Comparison of ENCODE assay signal across 12 mouse cellular contexts in genomic region chr17:48551788-48552531, GRCm38 (mm10).
DNase-seq lines count a peak whose midpoint lies in the region; ATAC-seq lines count a peak whose summit lies in the region.
"Had no signal": no experiment of that assay in that cellular context is flagged by ENCODE, and none has a peak within 500 bp of the region (broad histone marks: within the 10 kb centered on the region; RNA-seq: fewer than 3 reads in every experiment).

No protein-coding gene starts in this region.

- H3K4me3 ChIP-seq in kidney, embryonic 16.5 days (ENCODE audit: low read length) = no peak overlapping the region
- H3K4me3 ChIP-seq: forebrain, embryonic 10.5 days; intestine, embryonic 15.5 days; limb, embryonic 12.5 days had no signal

- H3K9ac ChIP-seq in kidney, embryonic 16.5 days (replicated peaks; ENCODE audit: low read length) = no peak overlapping the region
- H3K9ac ChIP-seq: intestine, embryonic 15.5 days; limb, embryonic 12.5 days; liver, embryonic 14.5 days had no signal

- no peak overlapping the region for H3K27ac ChIP-seq in kidney, embryonic 16.5 days (ENCODE audit: low read length)
- H3K27ac ChIP-seq: forebrain, embryonic 10.5 days; intestine, embryonic 15.5 days; limb, embryonic 12.5 days; liver, embryonic 14.5 days had no signal

- H3K27me3 ChIP-seq in kidney, embryonic 16.5 days (ENCODE audit: insufficient read depth, low read length) = no peaks in the 10 kb centered on the region
- H3K27me3 ChIP-seq: intestine, embryonic 15.5 days; limb, embryonic 12.5 days had no signal

- H3K36me3 ChIP-seq in kidney, embryonic 16.5 days (ENCODE audit: insufficient read depth, low read length) = no peaks in the 10 kb centered on the region
- H3K36me3 ChIP-seq: forebrain, embryonic 10.5 days; intestine, embryonic 15.5 days; limb, embryonic 12.5 days had no signal

- 88% methylated on average over 4 of the region's 4 CpGs for WGBS in kidney, embryonic 16.5 days

- H3K4me1 ChIP-seq in kidney, embryonic 16.5 days (ENCODE audit: insufficient read depth, low read length) = peaks cover 14% of the 10 kb centered on the region
- H3K4me1 ChIP-seq: limb, embryonic 12.5 days had no signal

- 0 out of 2 replicates have a peak, but pooled peaks cover 4% of the 10 kb centered on the region for H3K9me3 ChIP-seq in kidney, embryonic 16.5 days (ENCODE audit: low read length)
- H3K9me3 ChIP-seq: forebrain, embryonic 10.5 days; intestine, embryonic 15.5 days; limb, embryonic 12.5 days had no signal

- no peak for ATAC-seq in kidney, embryonic 16.5 days (ENCODE audit: low FRiP score, low TSS enrichment)
- ATAC-seq: intestine, embryonic 15.5 days; lung, postnatal 0 days had no signal

- H3K4me2 ChIP-seq in kidney, embryonic 16.5 days (replicated peaks; ENCODE audit: low read depth, low read length) = no peak overlapping the region
- H3K4me2 ChIP-seq: intestine, embryonic 15.5 days; limb, embryonic 12.5 days had no signal

- peak; percentile 22 to 31 for DNase-seq in kidney, postnatal 4 days
- DNase-seq in cerebellum, adult 11-12 months = peak; percentile 91
- peak; percentile 87 to 90 for DNase-seq in cerebellum, postnatal 10 days
- DNase-seq in layer of hippocampus, postnatal 14 days (ENCODE audit: low spot score in 2 of 2) = peak; percentile 54 to 60
- no peak for DNase-seq in heart, adult 18-20 months
- DNase-seq in retina, postnatal 1 day = no peak

Comparison
In these comparisons a context has a peak if more than half of its experiments do, and no peak if none do; other contexts are left out.
1. DNase-seq: peak in kidney, postnatal 4 days (2 of 2), cerebellum, adult 11-12 months (single experiment), cerebellum, postnatal 10 days (2 of 2) and layer of hippocampus, postnatal 14 days (2 of 2); none in heart, adult 18-20 months (0 of 2) and retina, postnatal 1 day (single experiment).